Mouse (Mus musculus): ENCODE measurements at regions not wholly inside any gene's neighbourhood (a gene's known extent, or its start where the extent isn't known, plus 50 kb on each side); places are given as distances from the start of the nearest gene placed in this dataset.

DNA sequence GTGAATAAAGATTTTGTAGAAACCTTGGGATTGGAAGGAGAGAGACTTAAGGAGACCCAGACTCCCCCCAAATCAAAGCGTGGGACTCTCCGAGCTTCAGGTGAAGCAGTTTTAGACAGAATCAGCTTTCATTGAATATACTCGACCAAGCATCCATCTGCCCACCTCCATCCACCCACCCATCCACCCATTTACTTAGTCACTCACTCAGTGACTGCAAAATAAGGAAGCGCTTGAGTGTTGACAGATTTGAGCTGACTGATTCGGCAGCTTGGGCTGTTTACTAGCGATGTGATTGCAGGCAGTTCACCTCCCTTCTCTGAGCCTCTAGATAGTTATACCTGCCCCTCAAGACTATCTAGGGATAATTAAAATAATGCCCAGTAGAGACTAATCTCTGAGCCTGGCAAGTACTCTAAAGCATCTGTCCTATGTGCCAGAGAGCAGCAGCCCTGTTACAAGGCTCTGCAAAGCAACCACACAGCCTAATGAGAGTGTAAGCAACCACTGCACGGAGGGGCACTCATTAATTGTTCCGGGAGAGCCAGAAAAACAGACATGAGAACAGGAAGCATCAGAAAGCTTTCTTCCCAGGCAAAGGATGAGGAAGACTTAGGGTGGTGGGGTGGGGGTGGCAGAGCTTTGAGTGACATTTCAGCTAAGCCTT lies 151.9 kb upstream of the Rybp start:
- 8% methylated on average over 8 of the region's 8 CpGs for WGBS
- Histone ChIP-seq H3K4me2 (replicated peaks; ENCODE audit: low read depth, low read length) (peak overlapping the region; percentile 28), H3K9me3 (ENCODE audit: control insufficient read depth, low read length) (no peaks in the 10 kb centered on the region), H3K4me3 (ENCODE audit: low read depth, low read length) (no peak overlapping the region), H3K9ac (ENCODE audit: low read depth, low read length) (no peak overlapping the region), H3K27ac (ENCODE audit: low read depth, low read length) (no peak overlapping the region), H3K36me3 (ENCODE audit: control insufficient read depth, insufficient read depth, low read length) (no peaks in the 10 kb centered on the region), H3K27me3 (ENCODE audit: control insufficient read depth, insufficient read depth, low read length) (peaks cover 34% of the 10 kb centered on the region), H3K4me1 (replicated peaks; ENCODE audit: control insufficient read depth, insufficient read depth, low read length) (peaks cover 2% of the 10 kb centered on the region; the same call in 1 of the 2 replicates)
- ATAC-seq (ENCODE audit: low FRiP score) (no peak), DNase-seq (ENCODE audit: low spot score) (no peak)

DNA sequence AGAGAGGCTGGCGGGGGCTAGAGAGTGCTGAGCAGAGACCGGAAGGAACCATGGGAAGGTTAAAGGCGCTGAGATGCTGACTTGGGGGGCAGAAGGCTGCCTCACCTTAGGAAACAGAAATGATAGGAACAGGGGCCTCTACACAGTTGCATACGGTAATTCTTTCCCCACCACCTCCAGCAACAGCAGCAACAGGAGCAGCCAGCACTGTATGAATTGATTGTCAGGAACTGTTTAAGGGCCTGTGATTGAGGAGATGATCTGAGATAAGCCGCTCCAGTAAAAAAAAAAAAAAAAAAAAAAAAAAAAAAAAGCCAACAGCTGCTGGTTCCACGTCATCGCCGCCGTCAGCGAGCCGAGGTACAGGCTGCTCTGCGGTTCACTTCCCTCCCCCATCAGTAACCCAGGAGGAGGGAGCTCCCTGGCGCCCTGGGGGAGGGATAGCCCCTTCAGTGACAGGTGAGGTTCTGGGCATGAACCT lies 151.3 kb upstream of the Rybp start:
- H3K27me3 ChIP-seq (ENCODE audit: control insufficient read depth, insufficient read depth, low read length) = peaks cover 36% of the 10 kb centered on the region
- under 1% methylated on average over 13 of the region's 13 CpGs for WGBS
- H3K9ac ChIP-seq (ENCODE audit: low read depth, low read length) = no peak overlapping the region
- peaks cover 2% of the 10 kb centered on the region; the same call in 1 of the 2 replicates for H3K4me1 ChIP-seq (replicated peaks; ENCODE audit: control insufficient read depth, insufficient read depth, low read length)
- no peaks in the 10 kb centered on the region for H3K36me3 ChIP-seq (ENCODE audit: control insufficient read depth, insufficient read depth, low read length)
- H3K9me3 ChIP-seq (ENCODE audit: control insufficient read depth, low read length) = no peaks in the 10 kb centered on the region
- peak overlapping the region; percentile 28 for H3K4me2 ChIP-seq (replicated peaks; ENCODE audit: low read depth, low read length)
- no peak overlapping the region for H3K27ac ChIP-seq (ENCODE audit: low read depth, low read length)
- no peak overlapping the region for H3K4me3 ChIP-seq (ENCODE audit: low read depth, low read length)
- no peak for ATAC-seq (ENCODE audit: low FRiP score)
- DNase-seq (ENCODE audit: low spot score) = peak; percentile 45

DNA sequence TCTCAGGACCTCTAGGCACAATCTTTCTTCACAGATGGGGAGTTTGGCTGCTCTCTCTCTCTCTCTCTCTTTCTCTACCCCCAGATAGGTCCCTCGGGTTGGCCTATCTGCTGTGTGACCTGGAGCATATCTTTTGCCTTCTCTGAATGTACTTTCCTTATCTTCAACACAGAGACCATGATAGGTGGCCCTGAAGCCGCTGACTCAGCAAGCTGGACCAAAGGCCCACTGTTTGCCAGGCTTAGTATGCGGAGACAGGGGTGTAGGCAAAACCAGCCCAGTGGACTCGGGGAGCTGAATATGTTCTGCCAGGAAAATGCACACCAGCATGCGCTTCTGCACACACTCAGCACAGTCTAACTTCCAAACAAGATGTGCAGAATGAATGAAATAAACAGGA lies 150.7 kb upstream of the Rybp start:
- peaks cover 39% of the 10 kb centered on the region for H3K27me3 ChIP-seq (ENCODE audit: control insufficient read depth, insufficient read depth, low read length)
- DNase-seq (ENCODE audit: low spot score) (no peak), ATAC-seq (ENCODE audit: low FRiP score) (no peak)
- no peak overlapping the region for H3K27ac ChIP-seq (ENCODE audit: low read depth, low read length)
- no peak overlapping the region for H3K9ac ChIP-seq (ENCODE audit: low read depth, low read length)
- no peak overlapping the region for H3K4me3 ChIP-seq (ENCODE audit: low read depth, low read length)
- H3K4me1 ChIP-seq (replicated peaks; ENCODE audit: control insufficient read depth, insufficient read depth, low read length) = peaks cover 6% of the 10 kb centered on the region; the same call in 1 of the 2 replicates
- WGBS = 40% methylated on average over 5 of the region's 5 CpGs
- H3K9me3 ChIP-seq (ENCODE audit: control insufficient read depth, low read length) = no peaks in the 10 kb centered on the region
- H3K4me2 ChIP-seq (replicated peaks; ENCODE audit: low read depth, low read length) = peak overlapping the region; percentile 28; the same call in 1 of the 2 replicates
- no peaks in the 10 kb centered on the region for H3K36me3 ChIP-seq (ENCODE audit: control insufficient read depth, insufficient read depth, low read length)

DNA sequence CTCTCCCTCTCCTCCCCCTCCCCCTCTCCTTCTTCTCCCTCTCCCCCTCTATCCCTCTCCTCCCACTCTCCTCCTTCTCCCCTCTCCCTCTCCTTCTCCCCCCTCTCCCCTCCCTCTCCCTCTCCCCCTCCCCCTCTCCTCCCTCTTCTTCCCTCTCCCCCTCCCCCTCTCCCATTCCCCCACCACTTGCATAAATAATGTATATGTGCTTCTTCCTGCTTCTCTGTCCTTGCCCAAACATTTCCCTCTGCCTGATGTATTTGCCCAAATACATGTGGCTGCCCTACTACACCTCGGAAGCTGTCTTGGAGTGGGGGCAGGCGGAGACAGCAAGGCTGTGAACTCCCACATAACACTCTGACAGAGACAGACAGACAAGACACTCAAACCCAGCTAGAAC lies 149.2 kb upstream of the Rybp start:
- H3K27me3 ChIP-seq (ENCODE audit: control insufficient read depth, insufficient read depth, low read length) = peaks cover 45% of the 10 kb centered on the region
- no peaks in the 10 kb centered on the region for H3K9me3 ChIP-seq (ENCODE audit: control insufficient read depth, low read length)
- H3K4me1 ChIP-seq (replicated peaks; ENCODE audit: control insufficient read depth, insufficient read depth, low read length) = peaks cover 10% of the 10 kb centered on the region; the same call in 1 of the 2 replicates
- 63% methylated on average over 2 of the region's 2 CpGs for WGBS
- no peaks in the 10 kb centered on the region for H3K36me3 ChIP-seq (ENCODE audit: control insufficient read depth, insufficient read depth, low read length)
- H3K9ac ChIP-seq (ENCODE audit: low read depth, low read length) = no peak overlapping the region
- DNase-seq (ENCODE audit: low spot score) = no peak
- no peak overlapping the region for H3K4me2 ChIP-seq (replicated peaks; ENCODE audit: low read depth, low read length)
- ATAC-seq (ENCODE audit: low FRiP score) = no peak
- H3K4me3 ChIP-seq (ENCODE audit: low read depth, low read length) = no peak overlapping the region
- no peak overlapping the region for H3K27ac ChIP-seq (ENCODE audit: low read depth, low read length)

DNA sequence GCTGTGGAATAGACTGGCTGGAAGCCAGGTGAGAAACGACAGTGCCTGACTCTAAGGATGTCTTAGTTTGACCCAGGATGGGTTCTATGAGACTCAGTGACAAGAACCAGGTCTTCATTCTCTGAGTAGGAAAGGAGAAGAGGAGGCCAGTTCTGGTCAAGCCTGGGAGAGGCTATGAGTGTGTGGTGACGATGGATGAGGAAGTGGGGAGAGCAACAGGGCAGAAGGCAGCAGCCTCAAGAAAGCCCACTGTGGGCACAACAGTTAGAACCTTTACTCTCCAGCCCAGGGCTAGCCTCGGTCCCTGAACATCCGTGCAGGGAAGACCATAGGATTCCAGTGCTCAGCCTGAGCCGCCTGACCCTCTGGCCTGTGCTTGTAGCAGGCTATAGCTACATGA lies 147.9 kb upstream of the Rybp start:
- Histone ChIP-seq H3K4me2 (replicated peaks; ENCODE audit: low read depth, low read length) (no peak overlapping the region), H3K9me3 (ENCODE audit: control insufficient read depth, low read length) (no peaks in the 10 kb centered on the region), H3K9ac (ENCODE audit: low read depth, low read length) (no peak overlapping the region), H3K4me3 (ENCODE audit: low read depth, low read length) (no peak overlapping the region), H3K27me3 (ENCODE audit: control insufficient read depth, insufficient read depth, low read length) (peaks cover 49% of the 10 kb centered on the region), H3K36me3 (ENCODE audit: control insufficient read depth, insufficient read depth, low read length) (no peaks in the 10 kb centered on the region), H3K4me1 (replicated peaks; ENCODE audit: control insufficient read depth, insufficient read depth, low read length) (peaks cover 10% of the 10 kb centered on the region; the same call in 1 of the 2 replicates), H3K27ac (ENCODE audit: low read depth, low read length) (no peak overlapping the region)
- 54% methylated on average over 5 of the region's 5 CpGs for WGBS
- no peak for DNase-seq (ENCODE audit: low spot score)
- no peak for ATAC-seq (ENCODE audit: low FRiP score)

DNA sequence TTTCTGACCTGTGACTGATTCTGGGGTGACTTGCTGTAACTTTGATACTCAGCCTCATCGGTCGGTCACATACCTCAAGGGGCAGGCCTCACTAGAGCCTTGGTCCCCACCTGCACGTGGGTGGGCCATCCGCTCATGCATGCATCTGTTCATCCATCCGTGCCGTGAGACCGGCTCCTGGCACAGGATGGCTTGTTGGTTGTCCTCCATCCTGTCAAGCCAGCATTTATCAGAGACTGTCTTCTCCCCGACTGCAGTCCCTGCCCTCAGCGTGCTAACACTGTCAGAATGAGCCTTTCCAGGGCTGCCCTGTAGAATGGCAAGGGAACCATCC lies 146.2 kb upstream of the Rybp start:
- 30% methylated on average over 9 of the region's 9 CpGs for WGBS
- peaks cover 8% of the 10 kb centered on the region; the same call in 1 of the 2 replicates for H3K4me1 ChIP-seq (replicated peaks; ENCODE audit: control insufficient read depth, insufficient read depth, low read length)
- ATAC-seq (ENCODE audit: low FRiP score) (0 out of 2 replicates have a peak, but pooled peaks have one; percentile 8), DNase-seq (ENCODE audit: low spot score) (no peak)
- H3K9ac ChIP-seq (ENCODE audit: low read depth, low read length) = no peak overlapping the region
- peaks cover 58% of the 10 kb centered on the region for H3K27me3 ChIP-seq (ENCODE audit: control insufficient read depth, insufficient read depth, low read length)
- no peak overlapping the region for H3K27ac ChIP-seq (ENCODE audit: low read depth, low read length)
- no peak overlapping the region for H3K4me2 ChIP-seq (replicated peaks; ENCODE audit: low read depth, low read length)
- no peaks in the 10 kb centered on the region for H3K36me3 ChIP-seq (ENCODE audit: control insufficient read depth, insufficient read depth, low read length)
- H3K9me3 ChIP-seq (ENCODE audit: control insufficient read depth, low read length) = no peaks in the 10 kb centered on the region
- no peak overlapping the region for H3K4me3 ChIP-seq (ENCODE audit: low read depth, low read length)

DNA sequence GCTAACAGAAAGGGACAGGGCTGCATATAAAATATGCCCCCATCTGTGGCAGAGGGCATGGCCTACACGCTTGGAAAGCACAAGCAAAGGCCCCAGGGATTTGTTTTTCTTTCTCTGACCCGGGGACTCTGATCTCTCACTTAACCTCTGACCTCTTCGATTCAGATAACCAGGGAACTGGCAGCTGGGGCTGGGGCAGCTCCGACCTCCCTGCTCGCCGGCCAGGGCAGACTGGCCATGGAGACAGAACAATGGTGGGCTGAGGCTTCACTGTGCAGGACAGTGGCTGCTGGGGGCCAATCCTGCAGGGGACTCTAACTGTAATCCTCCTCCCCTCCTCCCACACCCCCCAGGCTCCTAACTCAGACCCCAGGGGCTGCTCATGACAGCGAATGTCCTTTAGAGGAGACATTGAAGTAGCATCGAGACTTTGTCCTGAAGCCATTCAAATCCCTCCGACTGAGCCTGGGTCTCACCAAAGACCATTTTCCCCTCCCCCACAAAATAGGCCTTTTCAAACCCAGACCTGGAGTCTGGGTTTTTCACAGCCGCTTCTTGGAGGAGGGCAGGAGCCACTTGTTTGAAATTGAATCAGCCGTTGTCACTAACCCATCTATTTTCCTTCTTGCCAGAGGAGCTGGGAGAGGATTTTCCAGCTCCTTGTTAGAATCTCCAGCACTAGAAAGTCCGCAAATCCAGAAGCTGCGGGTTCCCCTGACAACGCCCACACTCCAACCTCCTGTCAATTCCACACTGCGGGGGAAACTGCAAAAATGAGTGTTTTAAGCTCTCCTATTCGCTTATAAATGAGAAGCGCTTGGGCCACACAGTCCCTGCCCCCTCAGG lies 145.6 kb upstream of the Rybp start:
- Histone ChIP-seq H3K27me3 (ENCODE audit: control insufficient read depth, insufficient read depth, low read length) (peaks cover 54% of the 10 kb centered on the region), H3K9ac (ENCODE audit: low read depth, low read length) (no peak overlapping the region)

DNA sequence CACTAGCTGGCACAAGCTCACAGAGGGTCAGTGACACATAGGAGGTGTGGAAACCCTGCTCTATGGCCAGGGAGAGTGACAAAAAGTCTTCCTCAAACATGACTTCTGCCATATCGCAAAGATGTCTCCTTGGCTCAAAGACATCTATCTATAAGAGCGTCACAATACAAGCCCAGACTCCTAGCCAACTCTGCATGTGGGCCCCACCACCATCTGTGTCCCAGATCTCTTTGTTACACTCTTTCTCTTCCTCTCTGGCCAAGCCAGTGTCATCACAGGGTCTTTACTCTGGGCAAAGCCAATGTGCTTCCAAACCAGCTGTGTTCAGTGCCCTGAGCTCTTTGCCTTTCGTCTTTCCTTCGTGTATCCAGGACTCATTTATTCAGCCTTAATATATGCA lies 143.0 kb upstream of the Rybp start:
- no peak overlapping the region for H3K27ac ChIP-seq (ENCODE audit: low read depth, low read length)
- no peak for DNase-seq (ENCODE audit: low spot score)
- 84% methylated on average over 4 of the region's 4 CpGs for WGBS
- H3K9ac ChIP-seq (ENCODE audit: low read depth, low read length) = no peak overlapping the region
- no peak overlapping the region for H3K4me2 ChIP-seq (replicated peaks; ENCODE audit: low read depth, low read length)
- no peak overlapping the region for H3K4me3 ChIP-seq (ENCODE audit: low read depth, low read length)
- no peak for ATAC-seq (ENCODE audit: low FRiP score)
- peaks cover 51% of the 10 kb centered on the region for H3K27me3 ChIP-seq (ENCODE audit: control insufficient read depth, insufficient read depth, low read length)
- no peaks in the 10 kb centered on the region for H3K9me3 ChIP-seq (ENCODE audit: control insufficient read depth, low read length)
- peaks cover 8% of the 10 kb centered on the region; the same call in 1 of the 2 replicates for H3K4me1 ChIP-seq (replicated peaks; ENCODE audit: control insufficient read depth, insufficient read depth, low read length)
- H3K36me3 ChIP-seq (ENCODE audit: control insufficient read depth, insufficient read depth, low read length) = no peaks in the 10 kb centered on the region

More for the DNA sequence above, 145.6 kb upstream of the Rybp start:
- no peak overlapping the region for H3K4me3 ChIP-seq (ENCODE audit: low read depth, low read length)
- H3K4me1 ChIP-seq (replicated peaks; ENCODE audit: control insufficient read depth, insufficient read depth, low read length) = peaks cover 8% of the 10 kb centered on the region; the same call in 1 of the 2 replicates
- WGBS = 10% methylated on average over 17 of the region's 17 CpGs
- H3K4me2 ChIP-seq (replicated peaks; ENCODE audit: low read depth, low read length) = no peak overlapping the region
- no peaks in the 10 kb centered on the region for H3K36me3 ChIP-seq (ENCODE audit: control insufficient read depth, insufficient read depth, low read length)
- DNase-seq (ENCODE audit: low spot score) (peak; percentile 72), ATAC-seq (ENCODE audit: low FRiP score) (peak; percentile 85)
- H3K27ac ChIP-seq (ENCODE audit: low read depth, low read length) = no peak overlapping the region
- H3K9me3 ChIP-seq (ENCODE audit: control insufficient read depth, low read length) = no peaks in the 10 kb centered on the region

Data from hindbrain, embryonic 11.5 days (tissue).